Mouse (Mus musculus): ENCODE data around the gene Tenm1.

DNA sequence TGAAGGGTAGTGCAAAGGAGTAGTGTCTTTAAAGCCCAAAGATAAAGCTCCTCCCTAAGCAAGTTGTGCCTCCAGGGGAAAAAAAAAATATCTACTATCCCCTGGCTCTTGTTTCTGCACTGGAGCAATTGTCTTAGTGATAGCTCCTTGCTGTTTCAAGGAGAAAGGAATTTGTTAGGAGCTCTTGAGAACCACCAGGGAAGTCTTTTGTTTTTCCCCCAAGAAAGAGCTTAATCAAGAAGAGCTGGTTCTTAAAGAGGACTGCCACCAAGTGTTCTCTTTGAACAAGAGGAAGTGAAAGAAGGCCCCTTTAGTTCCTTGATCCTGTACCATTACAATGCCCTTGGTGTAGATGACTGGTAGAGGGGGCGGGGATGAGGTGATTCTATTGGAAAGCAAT lies 56.4 kb downstream of the Tenm1 start:
- TF ChIP-seq ZC3H11A (IDR thresholded peaks at IDR 0.05; ENCODE audit: borderline replicate concordance, low read depth, low read length) (no peak), CHD2 (IDR thresholded peaks at IDR 0.05; ENCODE audit: low read depth, low read length) (no peak), MAFK (IDR thresholded peaks at IDR 0.05; ENCODE audit: insufficient read depth, low read depth, low read length) (no peak)
